Mouse (Mus musculus) limb, embryonic 15.5 days (tissue): ENCODE results near the gene Gm11037. TPM values are rescaled to one million over a fixed set of nuclear protein-coding genes. Genes with fewer than 3 reads are reported as not detected.

Experiments
- ATAC-seq: fragments of 200-750 bp; cut with Nextera tagmentation; 2 replicates; pipeline ENCODE4 v1.8.0; 2017; ENCODE audit warnings: low read depth, moderate TSS enrichment; ENCODE audit not compliant: insufficient number of reproducible peaks, low FRiP score, low TSS enrichment
- H3K27ac ChIP-seq: fragments of 300-500 bp; sonication (generic); 2 replicates; pipeline ENCODE4 v1.5.1; 2015; ENCODE audit warnings: moderate library complexity, mild to moderate bottlenecking, inconsistent platforms
- H3K27me3 ChIP-seq: fragments of 300-500 bp; sonication (generic); 2 replicates; pipeline ENCODE4 v1.6.1; 2015; ENCODE audit warnings: inconsistent platforms
- H3K36me3 ChIP-seq: fragments of 300-500 bp; sonication (generic); 2 replicates; pipeline ENCODE4 v1.6.1; 2015; ENCODE audit warnings: inconsistent platforms
- H3K4me1 ChIP-seq: fragments of 300-500 bp; sonication (generic); 2 replicates; pipeline ENCODE4 v1.6.1; 2015; ENCODE audit warnings: inconsistent platforms
- H3K4me2 ChIP-seq: fragments of 300-500 bp; sonication (generic); 2 replicates; pipeline ENCODE4 v1.6.1; 2015; ENCODE audit warnings: mild to moderate bottlenecking, inconsistent platforms
- H3K4me3 ChIP-seq: fragments of 300-500 bp; sonication (generic); 2 replicates; pipeline ENCODE4 v1.5.1; 2015; ENCODE audit warnings: mild to moderate bottlenecking, inconsistent platforms
- H3K9ac ChIP-seq: fragments of 300-500 bp; sonication (generic); 2 replicates; pipeline ENCODE4 v1.6.1; 2015; ENCODE audit warnings: inconsistent platforms
- H3K9me3 ChIP-seq: fragments of 300-500 bp; sonication (generic); 2 replicates; pipeline ENCODE4 v1.6.1; 2016; ENCODE audit warnings: inconsistent platforms
- WGBS: fragments of 180-500 bp; shearing (Covaris S2); methylation state at CpG from one replicate; pipeline ENCODE4 v1.1.7; 2015; 5-methylcytosine and 5-hydroxymethylcytosine counted together
- polyA plus RNA-seq: library from polyadenylated mRNA; unstranded; fragments of >200 nt; fragmentation: Nextera tagmentation; extraction: Ambion mirVana; gene quantifications from 2 replicates; pipeline ENCODE4 v1.2.1, GENCODE M21; 2015

Gene Gm11037
- polyA plus RNA-seq, 1 experiment from 2014 or later: not detected

- no peaks in the 10 kb centered on the region for H3K27me3 ChIP-seq
- 76% methylated on average over 2 of the region's 2 CpGs for WGBS
- peaks cover 31% of the 10 kb centered on the region for H3K4me1 ChIP-seq
- no peak overlapping the region for H3K4me3 ChIP-seq
- ATAC-seq: no peak
- no peak overlapping the region for H3K4me2 ChIP-seq
- H3K27ac ChIP-seq: no peak overlapping the region
- H3K36me3 ChIP-seq: peaks cover 21% of the 10 kb centered on the region
- H3K9me3 ChIP-seq: no peaks in the 10 kb centered on the region
- H3K9ac ChIP-seq: no peak overlapping the region
Measured at GRCm38 (mm10) chr2:131130849-131131248, 2.4 kb upstream of the Gm11037 start.

DNA sequence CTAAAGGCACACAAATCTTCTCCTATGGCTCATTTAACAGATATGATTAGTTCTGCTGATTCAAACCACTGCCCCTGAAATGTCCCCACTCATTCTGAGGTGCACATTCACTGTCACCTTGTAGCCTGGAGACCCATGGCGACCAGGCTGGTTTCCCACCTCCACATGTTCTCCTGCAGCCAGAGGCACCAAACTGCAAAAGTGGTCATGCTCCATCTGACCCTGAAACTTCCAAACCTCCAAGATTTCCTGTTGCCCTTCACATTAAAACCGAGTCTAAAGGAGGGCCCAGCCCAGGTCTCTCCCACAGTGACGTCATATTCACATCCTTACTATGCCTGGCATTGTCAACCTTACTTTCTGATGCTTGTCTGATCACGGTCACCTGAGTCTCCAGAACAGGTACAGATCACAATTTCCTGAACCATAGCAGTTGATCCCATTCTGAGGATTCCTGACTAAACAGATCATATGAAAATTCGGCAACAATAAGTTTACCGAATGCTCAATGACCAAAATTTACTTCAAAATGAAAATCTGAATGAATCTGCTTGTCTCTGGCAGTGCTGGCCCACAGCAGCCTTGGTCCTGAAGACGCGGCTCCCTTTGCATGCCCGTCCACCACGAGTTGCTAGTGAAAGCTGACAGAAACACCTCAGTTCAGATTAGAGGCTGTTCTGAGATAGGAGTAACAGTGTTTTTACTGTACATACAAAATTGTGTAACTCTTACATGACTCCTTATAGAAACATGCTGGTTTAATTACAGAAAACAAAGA is 997 bp upstream of the Gm11037 start:
- Histone ChIP-seq H3K4me3 (no peak overlapping the region), H3K9me3 (no peaks in the 10 kb centered on the region), H3K4me2 (no peak overlapping the region), H3K9ac (no peak overlapping the region), H3K27me3 (no peaks in the 10 kb centered on the region), H3K4me1 (peaks cover 17% of the 10 kb centered on the region), H3K27ac (no peak overlapping the region), H3K36me3 (peaks cover 34% of the 10 kb centered on the region)
- no peak for ATAC-seq
- WGBS: 72% methylated on average over 10 of the region's 10 CpGs

DNA sequence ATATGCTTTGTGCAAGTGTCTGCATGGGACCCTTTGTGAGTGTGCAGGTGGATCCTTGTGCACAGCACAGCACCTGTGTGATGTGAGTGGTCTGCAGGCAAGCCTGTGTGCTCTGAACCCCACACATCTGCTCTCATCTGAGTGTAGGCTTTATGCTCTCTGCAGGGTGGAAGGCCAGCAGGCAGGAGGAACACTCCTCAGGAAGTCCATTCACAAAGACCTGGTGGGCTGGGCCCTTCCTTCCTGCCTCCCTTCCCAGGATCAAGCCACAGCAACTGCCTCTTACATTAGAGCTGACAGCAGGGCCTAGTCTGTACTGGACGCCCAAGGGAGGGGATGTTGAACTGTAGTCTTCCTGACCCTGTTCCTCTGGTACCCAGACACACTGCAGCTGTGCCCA is 1.1 kb downstream of the Gm11037 start:
- Histone ChIP-seq H3K27me3 (no peaks in the 10 kb centered on the region), H3K9ac (no peak overlapping the region), H3K9me3 (no peaks in the 10 kb centered on the region), H3K36me3 (peaks cover 55% of the 10 kb centered on the region), H3K4me2 (no peak overlapping the region), H3K27ac (0 out of 2 replicates have a peak overlapping the region, but pooled peaks have one; percentile 35), H3K4me1 (0 out of 2 replicates have a peak, but pooled peaks cover 4% of the 10 kb centered on the region), H3K4me3 (no peak overlapping the region)
- ATAC-seq: no peak
- 57% methylated on average over 1 of the region's 1 CpGs for WGBS

- Histone ChIP-seq H3K9ac (peak overlapping the region; percentile 8; the same call in 1 of the 2 replicates), H3K27me3 (no peaks in the 10 kb centered on the region), H3K27ac (0 out of 2 replicates have a peak overlapping the region, but pooled peaks have one; percentile 35), H3K36me3 (peaks cover 60% of the 10 kb centered on the region), H3K4me1 (0 out of 2 replicates have a peak, but pooled peaks cover 4% of the 10 kb centered on the region), H3K4me2 (no peak overlapping the region), H3K4me3 (no peak overlapping the region), H3K9me3 (no peaks in the 10 kb centered on the region)
- WGBS: 73% methylated on average over 8 of the region's 8 CpGs
- ATAC-seq: no peak
Measured at GRCm38 (mm10) chr2:131134826-131135400, 1.6 kb downstream of the Gm11037 start.

GRCm38 (mm10) chr2:131135521-131136139 is 2.3 kb downstream of the Gm11037 start:
- WGBS: 57% methylated on average over 11 of the region's 11 CpGs
- H3K9me3 ChIP-seq: no peaks in the 10 kb centered on the region
- H3K27ac ChIP-seq: no peak overlapping the region
- H3K4me2 ChIP-seq: no peak overlapping the region
- H3K9ac ChIP-seq: no peak overlapping the region
- H3K27me3 ChIP-seq: no peaks in the 10 kb centered on the region
- ATAC-seq: no peak
- H3K36me3 ChIP-seq: peaks cover 67% of the 10 kb centered on the region
- H3K4me3 ChIP-seq: no peak overlapping the region
- H3K4me1 ChIP-seq: 0 out of 2 replicates have a peak, but pooled peaks cover 4% of the 10 kb centered on the region

- no peak overlapping the region for H3K4me3 ChIP-seq
- H3K4me1 ChIP-seq: peaks cover 12% of the 10 kb centered on the region; the same call in 1 of the 2 replicates
- WGBS: 84% methylated on average over 4 of the region's 4 CpGs
- no peaks in the 10 kb centered on the region for H3K9me3 ChIP-seq
- no peaks in the 10 kb centered on the region for H3K27me3 ChIP-seq
- no peak for ATAC-seq
- no peak overlapping the region for H3K9ac ChIP-seq
- no peak overlapping the region for H3K27ac ChIP-seq
- peaks cover 92% of the 10 kb centered on the region for H3K36me3 ChIP-seq
- H3K4me2 ChIP-seq: no peak overlapping the region
Measured at GRCm38 (mm10) chr2:131138296-131138695, 5.0 kb downstream of the Gm11037 start.

- Histone ChIP-seq H3K4me2 (no peak overlapping the region), H3K4me3 (no peak overlapping the region), H3K36me3 (peaks cover 96% of the 10 kb centered on the region), H3K4me1 (peaks cover 12% of the 10 kb centered on the region; the same call in 1 of the 2 replicates), H3K27ac (no peak overlapping the region), H3K27me3 (no peaks in the 10 kb centered on the region), H3K9me3 (no peaks in the 10 kb centered on the region), H3K9ac (no peak overlapping the region)
- 87% methylated on average over 7 of the region's 7 CpGs for WGBS
- no peak for ATAC-seq
Measured at GRCm38 (mm10) chr2:131138760-131139159, 5.5 kb downstream of the Gm11037 start.

DNA sequence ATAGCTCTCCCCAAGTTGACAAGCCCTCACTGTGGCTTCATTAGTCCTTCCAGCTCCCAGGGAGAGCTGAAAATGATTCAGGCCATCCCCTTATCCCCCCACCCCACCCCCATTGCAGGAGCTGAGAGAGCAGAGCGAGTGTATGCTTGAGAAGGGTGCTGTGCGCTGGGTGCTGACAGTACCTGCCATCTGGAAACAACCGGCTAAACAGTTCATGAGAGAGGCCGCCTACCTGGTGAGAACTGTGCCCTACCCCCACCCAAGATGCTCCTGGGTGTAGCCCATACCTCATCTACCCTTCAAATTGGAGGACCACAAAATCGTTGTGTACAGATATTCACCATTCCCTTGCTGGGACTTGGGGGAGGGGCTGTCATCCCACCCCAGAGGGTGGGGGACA is 6.0 kb downstream of the Gm11037 start:
- WGBS: 75% methylated on average over 5 of the region's 5 CpGs
- H3K36me3 ChIP-seq: peaks cover 94% of the 10 kb centered on the region

DNA sequence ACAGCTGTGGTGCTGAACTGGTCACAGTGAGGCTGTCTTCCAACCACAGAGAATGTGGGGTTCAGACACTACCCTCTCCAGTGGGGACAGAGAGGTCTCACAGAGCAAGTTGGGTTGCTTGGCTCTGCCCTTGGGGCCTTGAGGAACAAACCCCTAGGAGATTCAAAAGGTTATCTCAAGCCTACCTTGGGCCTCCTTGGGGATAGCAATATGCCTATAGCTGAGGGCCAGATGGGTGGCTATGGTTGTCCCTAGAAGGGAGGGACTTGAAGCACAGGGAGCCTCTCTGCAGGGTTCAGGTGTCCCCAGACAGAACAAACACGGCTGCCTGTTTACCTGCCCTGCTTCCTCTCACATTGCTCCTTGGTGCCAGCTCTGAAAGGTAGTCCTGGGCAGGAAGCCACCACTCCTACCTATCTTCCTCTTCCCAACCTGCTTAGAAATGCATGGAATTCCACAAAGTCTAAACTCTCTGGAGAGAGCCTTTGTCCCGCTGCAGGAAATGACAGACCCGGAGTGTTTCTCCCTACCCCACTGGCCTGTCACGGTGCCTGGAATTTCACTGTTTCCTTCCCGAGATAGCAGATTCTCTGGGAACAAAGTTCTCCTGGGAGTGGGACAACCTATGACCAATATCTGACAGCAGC is 6.7 kb downstream of the Gm11037 start:
- no peak overlapping the region for H3K4me3 ChIP-seq
- ATAC-seq: no peak
- H3K9ac ChIP-seq: no peak overlapping the region
- H3K27me3 ChIP-seq: no peaks in the 10 kb centered on the region
- H3K36me3 ChIP-seq: peaks cover 94% of the 10 kb centered on the region
- 47% methylated on average over 5 of the region's 5 CpGs for WGBS
- no peaks in the 10 kb centered on the region for H3K9me3 ChIP-seq
- H3K4me1 ChIP-seq: peaks cover 12% of the 10 kb centered on the region; the same call in 1 of the 2 replicates
- no peak overlapping the region; the same call in 1 of the 2 replicates for H3K27ac ChIP-seq
- no peak overlapping the region for H3K4me2 ChIP-seq

More for the DNA sequence above, 6.0 kb downstream of the Gm11037 start:
- Histone ChIP-seq H3K4me1 (peaks cover 12% of the 10 kb centered on the region; the same call in 1 of the 2 replicates), H3K27ac (no peak overlapping the region), H3K9ac (no peak overlapping the region), H3K9me3 (no peaks in the 10 kb centered on the region), H3K4me3 (no peak overlapping the region), H3K4me2 (no peak overlapping the region), H3K27me3 (no peaks in the 10 kb centered on the region)
- no peak for ATAC-seq

- Histone ChIP-seq H3K36me3 (peaks cover 94% of the 10 kb centered on the region), H3K4me1 (peaks cover 8% of the 10 kb centered on the region), H3K4me2 (no peak overlapping the region), H3K27ac (no peak overlapping the region), H3K9me3 (no peaks in the 10 kb centered on the region), H3K27me3 (no peaks in the 10 kb centered on the region), H3K9ac (no peak overlapping the region), H3K4me3 (no peak overlapping the region)
- WGBS: 72% methylated on average over 5 of the region's 5 CpGs
- ATAC-seq: no peak
Measured at GRCm38 (mm10) chr2:131140533-131140905, 7.2 kb downstream of the Gm11037 start.

DNA sequence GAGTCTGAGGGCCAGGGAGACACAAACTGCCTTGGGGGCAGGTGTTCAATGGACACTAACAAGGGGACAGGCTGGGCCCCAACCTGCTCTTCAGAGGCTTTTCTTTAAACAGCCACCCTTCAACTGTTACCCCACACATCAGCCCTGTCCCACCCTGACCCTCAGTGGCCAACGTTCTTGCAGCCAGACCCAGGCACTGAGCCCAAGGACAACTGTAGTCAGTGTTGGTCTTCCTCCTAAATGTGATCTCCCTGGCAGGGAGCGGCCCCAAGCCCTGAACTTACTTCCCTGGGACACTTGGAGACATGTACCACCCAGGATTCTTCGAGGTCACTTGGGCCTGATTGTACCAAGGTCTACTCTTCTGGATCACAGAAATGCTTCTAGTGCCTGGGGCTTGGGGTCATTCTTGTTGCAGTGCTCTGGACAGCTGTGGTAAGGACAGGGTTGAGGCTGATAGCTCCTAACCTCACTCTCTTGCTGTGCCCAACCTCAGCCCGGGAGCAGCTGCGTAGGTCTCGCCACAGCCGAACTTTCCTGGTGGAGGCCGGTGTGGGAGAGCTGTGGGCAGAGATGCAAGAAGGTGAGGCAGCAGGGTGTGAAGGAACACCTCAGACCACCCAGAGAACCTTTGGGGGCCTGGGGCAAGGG is 8.2 kb downstream of the Gm11037 start:
- H3K27ac ChIP-seq: no peak overlapping the region
- peaks cover 10% of the 10 kb centered on the region for H3K4me1 ChIP-seq
- peaks cover 96% of the 10 kb centered on the region for H3K36me3 ChIP-seq
- no peak for ATAC-seq
- H3K4me3 ChIP-seq: no peak overlapping the region
- no peak overlapping the region for H3K4me2 ChIP-seq
- no peaks in the 10 kb centered on the region for H3K9me3 ChIP-seq
- WGBS: 90% methylated on average over 8 of the region's 8 CpGs
- no peaks in the 10 kb centered on the region for H3K27me3 ChIP-seq
- no peak overlapping the region for H3K9ac ChIP-seq
